ENCODE assay signal across 8 mouse cellular contexts in the genomic region with DNA sequence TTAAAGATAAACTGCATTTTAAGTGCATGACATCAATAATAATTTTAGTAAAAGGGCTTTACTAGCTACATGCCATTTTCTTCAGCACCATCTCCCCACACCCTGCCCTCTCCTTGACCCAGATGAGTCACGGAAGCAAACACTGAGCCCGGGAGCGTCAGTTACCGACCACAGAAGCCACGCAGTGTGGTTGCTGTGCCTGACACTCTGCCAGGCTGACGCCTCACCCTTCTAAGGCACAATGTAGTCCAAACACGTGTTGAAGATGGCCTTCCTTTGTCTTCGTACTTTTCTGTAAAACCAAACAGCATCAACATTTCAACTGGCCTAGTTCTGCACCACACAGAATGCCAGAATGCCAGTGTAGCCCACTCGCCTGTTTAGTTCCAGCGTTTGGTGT. TPM values are rescaled to one million over a fixed set of nuclear protein-coding genes. Genes with fewer than 3 reads are reported as not detected.
DNase-seq lines count a peak whose midpoint lies in the region; ATAC-seq and TF ChIP-seq lines count a peak whose summit lies in the region.

No protein-coding gene starts in this region.

- no peak for TF ChIP-seq CTCF in stomach, postnatal 0 days (IDR thresholded peaks at IDR 0.05; ENCODE audit: low read depth)

- DNase-seq in gastrocnemius, postnatal 14 days, result peak; percentile 17
- no peak for DNase-seq in gastrocnemius, adult 8-10 months (ENCODE audit: low spot score in 2 of 2)
- DNase-seq in T-cell, adult 2 months (ENCODE audit: low spot score), result peak; percentile 82
- DNase-seq in stomach, postnatal 0 days (ENCODE audit: low spot score), result peak; percentile 81
- DNase-seq in layer of hippocampus, postnatal 25 days (ENCODE audit: extremely low spot score in 1 of 2, low spot score in 1 of 2), result no peak
- DNase-seq in midbrain, embryonic 14.5 days, result no peak

- H3K4me1 ChIP-seq in intestine, embryonic 16.5 days (ENCODE audit: control insufficient read depth, insufficient read depth, low read length), result no peaks in the 10 kb centered on the region
- no peaks in the 10 kb centered on the region for H3K4me1 ChIP-seq in stomach, postnatal 0 days (replicated peaks; ENCODE audit: control insufficient read depth, insufficient read depth)
- H3K4me1 ChIP-seq in midbrain, embryonic 14.5 days (ENCODE audit: control insufficient read depth, insufficient read depth, low read length), result no peaks in the 10 kb centered on the region

- WGBS in intestine, embryonic 16.5 days, result 46% methylated on average over 10 of the region's 10 CpGs
- 31% methylated on average over 10 of the region's 10 CpGs for WGBS in stomach, postnatal 0 days
- WGBS in midbrain, embryonic 14.5 days, result 83% methylated on average over 10 of the region's 10 CpGs

- no peak overlapping the region for H3K27ac ChIP-seq in intestine, embryonic 16.5 days (ENCODE audit: low read length)
- H3K27ac ChIP-seq in stomach, postnatal 0 days (replicated peaks), result no peak overlapping the region
- H3K27ac ChIP-seq in midbrain, embryonic 14.5 days (replicated peaks; ENCODE audit: low read depth, low read length), result no peak overlapping the region

- no peaks in the 10 kb centered on the region for H3K27me3 ChIP-seq in intestine, embryonic 16.5 days (replicated peaks; ENCODE audit: control insufficient read depth, insufficient read depth, low read length)
- no peaks in the 10 kb centered on the region for H3K27me3 ChIP-seq in stomach, postnatal 0 days (ENCODE audit: control insufficient read depth, insufficient read depth, low read length)
- H3K27me3 ChIP-seq in midbrain, embryonic 14.5 days (ENCODE audit: control insufficient read depth, insufficient read depth, low read length), result no peaks in the 10 kb centered on the region

- H3K4me2 ChIP-seq in intestine, embryonic 16.5 days (ENCODE audit: low read depth, low read length), result no peak overlapping the region
- H3K4me2 ChIP-seq in stomach, postnatal 0 days (replicated peaks; ENCODE audit: low read depth), result no peak overlapping the region
- H3K4me2 ChIP-seq in midbrain, embryonic 14.5 days (ENCODE audit: low read length), result no peak overlapping the region

- H3K9ac ChIP-seq in intestine, embryonic 16.5 days (ENCODE audit: low read depth, low read length), result no peak overlapping the region
- H3K9ac ChIP-seq in stomach, postnatal 0 days (ENCODE audit: low read length), result no peak overlapping the region
- H3K9ac ChIP-seq in midbrain, embryonic 14.5 days (replicated peaks; ENCODE audit: low read length), result no peak overlapping the region

- peak; percentile 77 for ATAC-seq in intestine, embryonic 16.5 days
- peak; percentile 93 for ATAC-seq in stomach, postnatal 0 days (ENCODE audit: low FRiP score, low TSS enrichment)
- ATAC-seq in midbrain, embryonic 14.5 days (ENCODE audit: low FRiP score, low TSS enrichment), result no peak
- no peak for ATAC-seq in erythroblast, adult 5-6 weeks (replicated peaks; ENCODE audit: low FRiP score, poor library complexity, severe bottlenecking)

- H3K36me3 ChIP-seq in intestine, embryonic 16.5 days (ENCODE audit: control insufficient read depth, insufficient read depth, low read length), result no peaks in the 10 kb centered on the region
- H3K36me3 ChIP-seq in stomach, postnatal 0 days (ENCODE audit: control insufficient read depth, insufficient read depth, low read length), result no peaks in the 10 kb centered on the region
- no peaks in the 10 kb centered on the region for H3K36me3 ChIP-seq in midbrain, embryonic 14.5 days (ENCODE audit: control insufficient read depth, insufficient read depth, low read length)

- no peak for TF ChIP-seq EP300 in stomach, postnatal 0 days (optimal IDR thresholded peaks at IDR 0.05)

- no peak overlapping the region for H3K4me3 ChIP-seq in intestine, embryonic 16.5 days (ENCODE audit: low read length)
- no peak overlapping the region for H3K4me3 ChIP-seq in stomach, postnatal 0 days (ENCODE audit: low read depth, low read length)
- H3K4me3 ChIP-seq in midbrain, embryonic 14.5 days (replicated peaks; ENCODE audit: low read depth, low read length), result no peak overlapping the region

- no peaks in the 10 kb centered on the region for H3K9me3 ChIP-seq in intestine, embryonic 16.5 days (ENCODE audit: control insufficient read depth, low read length)
- H3K9me3 ChIP-seq in stomach, postnatal 0 days (ENCODE audit: control insufficient read depth, low read length), result no peaks in the 10 kb centered on the region
- no peaks in the 10 kb centered on the region for H3K9me3 ChIP-seq in midbrain, embryonic 14.5 days (ENCODE audit: control insufficient read depth, low read length)

- intact Hi-C loops in gastrocnemius, postnatal 14 days (cut with DNase I; ENCODE audit: low total_unique reads), result no loop called here

RNA-seq across cellular contexts. Expression of a gene that starts 27.1 kb away (rescaled TPM):
- under 1 TPM; 0.80 to 0.84 TPM for total RNA-seq in gastrocnemius, postnatal 14 days (2021)
- total RNA-seq in gastrocnemius, adult 8-10 months (2022), result 1 to 10 TPM in 1 of 4 experiments, under 1 TPM in 3; 0.27 to 1.8 (median 0.63) TPM
- polyA plus RNA-seq in intestine, embryonic 16.5 days (2015; fragmentation: Nextera tagmentation; extraction: Ambion mirVana), result 149 and 169 TPM in 2 replicates
- 70.7 and 73.2 TPM in 2 replicates for polyA plus RNA-seq in stomach, postnatal 0 days (2015; fragmentation: Nextera tagmentation; extraction: Ambion mirVana)
- total RNA-seq in layer of hippocampus, postnatal 25 days (2021), result 1 to 10 TPM; 1.3 TPM
- polyA plus RNA-seq in midbrain, embryonic 14.5 days (2014; fragmentation: Nextera tagmentation; extraction: Ambion mirVana), result 0.30 and 1.0 TPM in 2 replicates
- total RNA-seq in erythroblast, adult 5-6 weeks (2015; ENCODE audit: low replicate concordance), result 2.5 and 5.6 TPM in 2 replicates
- total RNA-seq in erythroblast, adult 5-6 weeks (2017; ENCODE audit: low replicate concordance), result 0.68 and 3.8 TPM in 2 replicates

RNA-seq across cellular contexts. Expression of a gene that starts 59.7 kb away (rescaled TPM):
- not detected for total RNA-seq in gastrocnemius, postnatal 14 days (2021)
- not detected for total RNA-seq in gastrocnemius, adult 8-10 months (2022)
- 0.13 and 0.17 TPM in 2 replicates for polyA plus RNA-seq in intestine, embryonic 16.5 days (2015; fragmentation: Nextera tagmentation; extraction: Ambion mirVana)
- polyA plus RNA-seq in stomach, postnatal 0 days (2015; fragmentation: Nextera tagmentation; extraction: Ambion mirVana), result 0.06 and 0.10 TPM in 2 replicates
- total RNA-seq in layer of hippocampus, postnatal 25 days (2021), result 10 to 100 TPM in 1 of 2 experiments, 1 to 10 TPM in 1; 7.1 to 12.2 TPM
- 1.4 and 1.7 TPM in 2 replicates for polyA plus RNA-seq in midbrain, embryonic 14.5 days (2014; fragmentation: Nextera tagmentation; extraction: Ambion mirVana)
- total RNA-seq in erythroblast, adult 5-6 weeks (2015; ENCODE audit: low replicate concordance), result not detected in 2 replicates
- not detected in 2 replicates for total RNA-seq in erythroblast, adult 5-6 weeks (2017; ENCODE audit: low replicate concordance)

Comparison
In these comparisons a context has a peak if more than half of its experiments do, and no peak if none do; other contexts are left out.
1. DNase-seq: peak in gastrocnemius, postnatal 14 days (single experiment), T-cell, adult 2 months (single experiment) and stomach, postnatal 0 days (single experiment); none in gastrocnemius, adult 8-10 months (0 of 2), layer of hippocampus, postnatal 25 days (0 of 2) and midbrain, embryonic 14.5 days (single experiment).
2. ATAC-seq: peak in intestine, embryonic 16.5 days (single experiment) and stomach, postnatal 0 days (single experiment); none in midbrain, embryonic 14.5 days (single experiment) and erythroblast, adult 5-6 weeks (single experiment).
3. RNA of a gene that starts 59.7 kb away (total RNA-seq): 7.1 to 12.2 TPM in layer of hippocampus, postnatal 25 days; not detected in gastrocnemius, postnatal 14 days, not detected in gastrocnemius, adult 8-10 months and not detected in erythroblast, adult 5-6 weeks; every median in the first group is over 4 times any median in the second.